Mouse (Mus musculus): ENCODE data around the gene Erp27.

DNA sequence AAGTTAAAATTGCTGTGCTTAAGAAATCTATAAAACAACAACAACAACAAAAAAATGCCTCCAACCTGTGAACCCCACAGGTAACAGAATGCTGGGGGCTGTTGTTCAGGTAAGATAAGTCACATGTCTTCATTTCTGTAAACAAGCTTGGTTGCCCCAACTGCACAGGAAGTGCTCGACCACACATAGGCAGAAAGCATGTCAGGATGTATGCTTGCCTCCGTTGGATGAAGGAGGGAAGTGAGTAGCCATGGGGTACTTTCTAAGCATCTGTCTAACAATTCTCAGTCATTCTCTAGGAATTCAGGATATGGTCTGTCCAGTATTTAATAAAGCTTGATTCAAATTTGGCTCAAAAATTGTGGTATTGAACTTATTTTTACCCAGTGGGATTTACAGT lies 23.0 kb downstream of the Erp27 start:
- TF ChIP-seq CHD2 (IDR thresholded peaks at IDR 0.05; ENCODE audit: low read length), result no peak
- TF ChIP-seq NRF1 (IDR thresholded peaks at IDR 0.05; ENCODE audit: low read depth, low read length), result no peak
- TF ChIP-seq TBP (conservative IDR thresholded peaks at IDR 0.05; ENCODE audit: low read depth, low read length), result no peak
- TF ChIP-seq POLR2A (IDR thresholded peaks at IDR 0.05; ENCODE audit: low read depth, low read length), result no peak
- TF ChIP-seq USF2 (conservative IDR thresholded peaks at IDR 0.05; ENCODE audit: low read depth, low read length), result no peak
- no peak for TF ChIP-seq CTCF (conservative IDR thresholded peaks at IDR 0.05 in 1 of 2, IDR thresholded peaks at IDR 0.05 in 1 of 2; ENCODE audit: low read depth in 2 of 2, low read length in 2 of 2)
- TF ChIP-seq E2F4 (IDR thresholded peaks at IDR 0.05; ENCODE audit: insufficient replicate concordance, low read depth, low read length), result no peak
- TF ChIP-seq EP300 (IDR thresholded peaks at IDR 0.05; ENCODE audit: low read length), result no peak
- no peak for TF ChIP-seq POLR2AphosphoS2 (IDR thresholded peaks at IDR 0.05; ENCODE audit: low read depth, low read length)
- TF ChIP-seq SMC3 (IDR thresholded peaks at IDR 0.05; ENCODE audit: low read depth, low read length), result no peak
- TF ChIP-seq BHLHE40 (IDR thresholded peaks at IDR 0.05; ENCODE audit: low read depth, low read length), result no peak
- TF ChIP-seq MXI1 (IDR thresholded peaks at IDR 0.05; ENCODE audit: low read depth, low read length), result no peak

All from CH12.LX (cell line).